Mouse (Mus musculus): Measurements from ENCODE around the gene Gm42906.

DNA sequence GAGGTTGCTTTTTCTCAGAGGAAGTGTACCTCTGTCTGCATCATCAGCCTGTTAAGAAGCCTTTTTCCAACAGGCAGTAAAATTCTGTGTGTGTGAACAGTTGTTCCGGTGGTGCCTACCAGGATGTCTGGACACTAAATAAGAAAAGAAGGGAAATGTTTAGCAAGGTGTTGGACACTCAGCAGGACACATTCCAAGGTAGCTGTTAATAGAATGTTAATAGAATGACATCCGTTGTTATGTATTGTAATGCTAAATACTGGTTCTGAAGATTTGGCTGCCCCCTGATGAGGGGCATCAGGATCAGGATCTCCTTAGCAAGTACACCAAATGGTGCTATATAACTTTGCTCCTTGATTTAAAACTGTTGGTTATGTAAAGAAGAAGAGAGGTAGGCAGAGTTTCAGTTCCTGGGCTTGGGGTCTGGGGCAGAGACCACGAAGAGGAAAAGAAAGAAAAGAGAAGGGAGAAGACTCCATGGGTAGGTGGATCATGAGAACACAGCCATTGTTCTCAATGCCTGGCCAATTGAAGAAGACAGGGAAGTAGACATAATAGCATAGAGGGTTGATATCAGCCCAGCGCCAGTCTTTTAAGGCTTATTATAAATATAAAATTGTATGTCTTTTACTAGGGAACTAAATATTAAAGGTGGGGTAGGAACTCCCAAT is 204.1 kb downstream of the Gm42906 start:
- TF ChIP-seq EP300 (IDR thresholded peaks at IDR 0.05; ENCODE audit: insufficient read depth, low read depth, low read length) (no peak), CTCF (IDR thresholded peaks at IDR 0.05; ENCODE audit: low read depth, low read length) (no peak)
